Mouse (Mus musculus) stomach, postnatal 0 days (tissue): Measurements from ENCODE around the gene Hacd1.
"Not testable (repeated sequence)": the region's sequence is repeated elsewhere in the genome, so short reads cannot be mapped to it uniquely, and the experiment has no call there.

Experiments used
- CTCF ChIP-seq: IDR thresholded peaks from 2 replicates; pipeline ENCODE4 v1.5.1; 2016; ENCODE audit warnings: antibody characterized with exemption, low read depth, mild to moderate bottlenecking, moderate library complexity
- EP300 ChIP-seq: optimal IDR thresholded peaks from 2 replicates; pipeline ENCODE3; 2016; ENCODE audit warnings: antibody characterized with exemption

DNA sequence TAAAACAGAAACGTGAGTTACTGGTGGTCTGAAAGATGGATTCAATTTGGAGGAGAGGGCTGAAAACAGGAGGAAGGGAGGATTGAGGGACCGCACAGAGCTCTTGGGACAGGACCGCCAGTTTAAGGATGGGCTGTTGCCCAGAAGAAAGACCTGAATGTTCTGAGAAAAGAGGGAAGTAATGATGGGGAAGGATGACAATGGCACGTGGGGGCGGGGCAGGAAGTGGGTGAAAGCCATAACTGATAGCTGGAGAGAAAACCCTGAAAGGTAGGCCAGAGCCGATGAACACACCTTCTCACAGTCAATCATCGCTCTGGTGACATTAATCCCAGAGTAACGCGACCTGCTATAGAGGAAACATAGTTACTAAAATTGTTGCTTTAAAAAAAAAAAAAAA, 22.6 kb upstream of the Hacd1 start:
- not testable (repeated sequence) for TF ChIP-seq CTCF, EP300
